Mouse (Mus musculus): ENCODE results near the gene Olfr1047. TPM values are rescaled to one million over a fixed set of nuclear protein-coding genes. Genes with fewer than 3 reads are reported as not detected.
"Not testable (repeated sequence)": the region's sequence is repeated elsewhere in the genome, so short reads cannot be mapped to it uniquely, and the experiment has no call there.

Olfr1047 gene
- polyA plus RNA-seq (2015; fragmentation: Nextera tagmentation; extraction: Ambion mirVana): not detected in 2 replicates

- DNase-seq (ENCODE audit: low spot score): no peak
Observed at GRCm38 (mm10) chr2:86231301-86231700, at the start of gene Olfr1047. Olfr1047 (minus strand) TSS chr2:86231401.

- DNase-seq (ENCODE audit: low spot score): not testable (repeated sequence)
Observed at GRCm38 (mm10) chr2:86278988-86279387, 47.8 kb upstream of the Olfr1047 start, which contains the start of gene Olfr1051. Olfr1051 (minus strand) TSS chr2:86279088.

GRCm38 (mm10) chr2:86258228-86258627 is 27.0 kb upstream of the Olfr1047 start, which contains the start of gene Olfr1049:
Olfr1049 (minus strand) TSS chr2:86258328.
- not testable (repeated sequence) for DNase-seq (ENCODE audit: low spot score)

GRCm38 (mm10) chr2:86240189-86240588 is 9.0 kb upstream of the Olfr1047 start, which contains the start of gene Olfr1048:
Olfr1048 (minus strand) TSS chr2:86240289.
- no peak for DNase-seq (ENCODE audit: low spot score)

- no peak for DNase-seq (ENCODE audit: low spot score)
Observed at GRCm38 (mm10) chr2:86219214-86219613, 12.0 kb downstream of the Olfr1047 start, which contains the start of gene Olfr1046. Olfr1046 (minus strand) TSS chr2:86219314.

GRCm38 (mm10) chr2:86202909-86203308 is 28.3 kb downstream of the Olfr1047 start, which contains the start of gene Olfr1045:
Olfr1045 (minus strand) TSS chr2:86203009.
- DNase-seq (ENCODE audit: low spot score): no peak

- DNase-seq (ENCODE audit: low spot score): no peak
Observed at GRCm38 (mm10) chr2:86195863-86196262, 35.3 kb downstream of the Olfr1047 start.

- DNase-seq (ENCODE audit: low spot score): no peak
Observed at GRCm38 (mm10) chr2:86185583-86185982, 45.6 kb downstream of the Olfr1047 start, which contains the start of gene Olfr52. Olfr52 (minus strand) TSS chr2:86185683.

GRCm38 (mm10) chr2:86179950-86180349 is 51.3 kb downstream of the Olfr1047 start:
- DNase-seq (ENCODE audit: low spot score): no peak

- DNase-seq (ENCODE audit: low spot score): no peak
Observed at GRCm38 (mm10) chr2:86177720-86178119, 53.5 kb downstream of the Olfr1047 start, which contains the start of gene Olfr1044. Olfr1044 (minus strand) TSS chr2:86177820.

Other genes with a start within 250 kb of the Olfr1047 start
- gene Olfr1031, start 241.1 kb downstream of the Olfr1047 start, polyA plus RNA-seq (2015; fragmentation: Nextera tagmentation; extraction: Ambion mirVana): not detected in 2 replicates
- not detected in 2 replicates for gene Olfr1032, start 225.9 kb downstream of the Olfr1047 start, polyA plus RNA-seq (2015; fragmentation: Nextera tagmentation; extraction: Ambion mirVana)
- 1.7 and 2.3 TPM in 2 replicates for gene Olfr1033, start 210.8 kb downstream of the Olfr1047 start, polyA plus RNA-seq (2015; fragmentation: Nextera tagmentation; extraction: Ambion mirVana)
- gene Olfr1034, start 185.5 kb downstream of the Olfr1047 start, polyA plus RNA-seq (2015; fragmentation: Nextera tagmentation; extraction: Ambion mirVana): 0.03 and 0.05 TPM in 2 replicates
- gene Olfr1036, start 157.4 kb downstream of the Olfr1047 start, polyA plus RNA-seq (2015; fragmentation: Nextera tagmentation; extraction: Ambion mirVana): not detected in 2 replicates
- gene Olfr1037, start 144.0 kb downstream of the Olfr1047 start, polyA plus RNA-seq (2015; fragmentation: Nextera tagmentation; extraction: Ambion mirVana): not detected in 2 replicates
- gene Olfr1039, start 95.5 kb downstream of the Olfr1047 start, polyA plus RNA-seq (2015; fragmentation: Nextera tagmentation; extraction: Ambion mirVana): not detected in 2 replicates
- not detected in 2 replicates for gene Olfr1040, start 84.7 kb downstream of the Olfr1047 start, polyA plus RNA-seq (2015; fragmentation: Nextera tagmentation; extraction: Ambion mirVana)
- gene Olfr1042, start 69.6 kb downstream of the Olfr1047 start, polyA plus RNA-seq (2015; fragmentation: Nextera tagmentation; extraction: Ambion mirVana): not detected in 2 replicates
- gene Olfr1043, start 63.9 kb downstream of the Olfr1047 start, polyA plus RNA-seq (2015; fragmentation: Nextera tagmentation; extraction: Ambion mirVana): not detected in 2 replicates
- gene Olfr1044, start 53.6 kb downstream of the Olfr1047 start, polyA plus RNA-seq (2015; fragmentation: Nextera tagmentation; extraction: Ambion mirVana): not detected in 2 replicates
- gene Olfr52, start 45.7 kb downstream of the Olfr1047 start, polyA plus RNA-seq (2015; fragmentation: Nextera tagmentation; extraction: Ambion mirVana): not detected in 2 replicates
- not detected in 2 replicates for gene Olfr1045, start 28.4 kb downstream of the Olfr1047 start, polyA plus RNA-seq (2015; fragmentation: Nextera tagmentation; extraction: Ambion mirVana)
- gene Olfr1046, start 12.1 kb downstream of the Olfr1047 start, polyA plus RNA-seq (2015; fragmentation: Nextera tagmentation; extraction: Ambion mirVana): not detected in 2 replicates
- gene Olfr1048, start 8.9 kb upstream of the Olfr1047 start, polyA plus RNA-seq (2015; fragmentation: Nextera tagmentation; extraction: Ambion mirVana): not detected in 2 replicates
- gene Olfr1049, start 26.9 kb upstream of the Olfr1047 start, polyA plus RNA-seq (2015; fragmentation: Nextera tagmentation; extraction: Ambion mirVana): not detected in 2 replicates
- not detected in 2 replicates for gene Olfr1051, start 47.7 kb upstream of the Olfr1047 start, polyA plus RNA-seq (2015; fragmentation: Nextera tagmentation; extraction: Ambion mirVana)
- gene Olfr1052, start 61.1 kb upstream of the Olfr1047 start, polyA plus RNA-seq (2015; fragmentation: Nextera tagmentation; extraction: Ambion mirVana): not detected in 2 replicates
- gene Olfr1053, start 83.9 kb upstream of the Olfr1047 start, polyA plus RNA-seq (2015; fragmentation: Nextera tagmentation; extraction: Ambion mirVana): not detected in 2 replicates
- gene Olfr1054, start 104.0 kb upstream of the Olfr1047 start, polyA plus RNA-seq (2015; fragmentation: Nextera tagmentation; extraction: Ambion mirVana): not detected in 2 replicates
- gene Olfr1055, start 118.9 kb upstream of the Olfr1047 start, polyA plus RNA-seq (2015; fragmentation: Nextera tagmentation; extraction: Ambion mirVana): not detected in 2 replicates
- not detected in 2 replicates for gene Olfr1056, start 131.1 kb upstream of the Olfr1047 start, polyA plus RNA-seq (2015; fragmentation: Nextera tagmentation; extraction: Ambion mirVana)
- gene Olfr1057, start 147.0 kb upstream of the Olfr1047 start, polyA plus RNA-seq (2015; fragmentation: Nextera tagmentation; extraction: Ambion mirVana): not detected in 2 replicates
- gene Olfr1058, start 157.2 kb upstream of the Olfr1047 start, polyA plus RNA-seq (2015; fragmentation: Nextera tagmentation; extraction: Ambion mirVana): 0.08 TPM in 1 of 2 replicates, not detected in the other
- gene Olfr1061, start 182.6 kb upstream of the Olfr1047 start, polyA plus RNA-seq (2015; fragmentation: Nextera tagmentation; extraction: Ambion mirVana): not detected in 2 replicates
- gene Olfr1062, start 195.3 kb upstream of the Olfr1047 start, polyA plus RNA-seq (2015; fragmentation: Nextera tagmentation; extraction: Ambion mirVana): 0.06 and 0.07 TPM in 2 replicates
- not detected in 2 replicates for gene Olfr1065, start 219.2 kb upstream of the Olfr1047 start, polyA plus RNA-seq (2015; fragmentation: Nextera tagmentation; extraction: Ambion mirVana)
- gene Olfr1066, start 224.9 kb upstream of the Olfr1047 start, polyA plus RNA-seq (2015; fragmentation: Nextera tagmentation; extraction: Ambion mirVana): not detected in 2 replicates

Measured in thymus, postnatal 0 days (tissue).